Mouse (Mus musculus): ENCODE measurements around the gene Lrrc4b. TPM values are rescaled to one million over a fixed set of nuclear protein-coding genes. Genes with fewer than 3 reads are reported as not detected.

Lrrc4b gene
- polyA plus RNA-seq, 1 experiment from 2014 or later: 2.1 TPM

DNA sequence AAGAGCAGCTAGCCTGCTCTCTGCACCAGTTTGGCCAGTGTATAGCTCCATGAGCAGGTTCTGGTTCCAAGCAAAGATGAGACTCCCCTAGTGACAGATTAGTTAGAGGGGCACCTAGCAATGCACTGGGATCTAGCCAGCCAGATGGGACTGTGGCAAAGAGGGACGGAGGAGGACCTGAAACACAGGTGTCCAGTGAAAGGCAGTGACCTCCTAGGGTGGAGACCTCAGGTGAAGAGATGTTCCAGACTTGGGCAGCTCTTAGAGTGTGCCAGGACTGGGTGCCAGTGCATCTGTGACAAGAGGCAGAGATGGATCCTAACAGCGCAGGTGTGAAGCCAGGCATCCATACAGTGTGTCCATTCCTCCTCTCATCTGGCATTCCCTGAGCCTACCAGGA lies 10.9 kb downstream of the Lrrc4b start:
- no peak overlapping the region for H3K9ac ChIP-seq (replicated peaks; ENCODE audit: low read depth, low read length)
- 61% methylated on average over 2 of the region's 2 CpGs for whole genome bisulfite sequencing
- no peak for ATAC-seq (ENCODE audit: insufficient number of reproducible peaks, insufficient read depth, low FRiP score, low read depth)
- no peaks in the 10 kb centered on the region for H3K36me3 ChIP-seq (ENCODE audit: control insufficient read depth, insufficient read depth, low read length)
- no peak overlapping the region for H3K4me2 ChIP-seq (replicated peaks; ENCODE audit: low read depth, low read length)
- H3K9me3 ChIP-seq (ENCODE audit: control insufficient read depth, low read depth, low read length): no peaks in the 10 kb centered on the region
- H3K4me3 ChIP-seq (ENCODE audit: low read depth, low read length): no peak overlapping the region
- H3K27ac ChIP-seq (ENCODE audit: low read length): no peak overlapping the region
- 0 out of 2 replicates have a peak, but pooled peaks cover 7% of the 10 kb centered on the region for H3K4me1 ChIP-seq (ENCODE audit: control insufficient read depth, insufficient read depth, low read length)
- H3K27me3 ChIP-seq (ENCODE audit: control insufficient read depth, insufficient read depth, low read length): peaks cover 42% of the 10 kb centered on the region

DNA sequence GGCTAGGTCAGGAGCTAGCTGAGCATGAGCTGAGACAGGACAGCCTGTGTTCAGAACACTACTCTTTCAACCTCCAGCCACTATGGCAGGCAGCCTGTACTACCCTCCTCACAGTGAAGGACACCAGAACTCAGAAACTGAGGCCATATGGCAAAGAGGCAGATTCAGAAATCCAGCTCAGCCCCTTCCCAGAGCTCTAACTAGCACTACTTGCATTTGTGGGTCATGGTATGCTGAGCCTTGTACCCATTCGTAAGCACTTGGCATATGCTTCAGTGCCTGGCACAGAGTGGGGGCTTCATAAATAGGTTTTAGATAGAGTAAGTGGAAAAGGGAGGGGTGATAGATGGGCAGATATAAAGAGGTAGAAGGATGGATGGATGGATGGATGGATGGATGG lies 11.7 kb downstream of the Lrrc4b start:
- Histone ChIP-seq H3K4me1 (ENCODE audit: control insufficient read depth, insufficient read depth, low read length) (0 out of 2 replicates have a peak, but pooled peaks cover 7% of the 10 kb centered on the region), H3K27ac (ENCODE audit: low read length) (no peak overlapping the region), H3K36me3 (ENCODE audit: control insufficient read depth, insufficient read depth, low read length) (no peaks in the 10 kb centered on the region), H3K9ac (replicated peaks; ENCODE audit: low read depth, low read length) (no peak overlapping the region), H3K9me3 (ENCODE audit: control insufficient read depth, low read depth, low read length) (no peaks in the 10 kb centered on the region), H3K27me3 (ENCODE audit: control insufficient read depth, insufficient read depth, low read length) (peaks cover 50% of the 10 kb centered on the region), H3K4me3 (ENCODE audit: low read depth, low read length) (no peak overlapping the region), H3K4me2 (replicated peaks; ENCODE audit: low read depth, low read length) (no peak overlapping the region)
- ATAC-seq (ENCODE audit: insufficient number of reproducible peaks, insufficient read depth, low FRiP score, low read depth): no peak
- 78% methylated on average over 1 of the region's 1 CpGs for WGBS

- no peaks in the 10 kb centered on the region for H3K9me3 ChIP-seq (ENCODE audit: control insufficient read depth, low read depth, low read length)
- ATAC-seq (ENCODE audit: insufficient number of reproducible peaks, insufficient read depth, low FRiP score, low read depth): no peak
- no peak overlapping the region for H3K9ac ChIP-seq (replicated peaks; ENCODE audit: low read depth, low read length)
- H3K4me1 ChIP-seq (ENCODE audit: control insufficient read depth, insufficient read depth, low read length): 0 out of 2 replicates have a peak, but pooled peaks cover 7% of the 10 kb centered on the region
- H3K4me3 ChIP-seq (ENCODE audit: low read depth, low read length): no peak overlapping the region
- no peak overlapping the region for H3K4me2 ChIP-seq (replicated peaks; ENCODE audit: low read depth, low read length)
- WGBS: 0% methylated on average over 1 of the region's 1 CpGs
- no peak overlapping the region for H3K27ac ChIP-seq (ENCODE audit: low read length)
- H3K27me3 ChIP-seq (ENCODE audit: control insufficient read depth, insufficient read depth, low read length): peaks cover 56% of the 10 kb centered on the region
- H3K36me3 ChIP-seq (ENCODE audit: control insufficient read depth, insufficient read depth, low read length): no peaks in the 10 kb centered on the region
Measured at GRCm38 (mm10) chr7:44441180-44441579, 12.4 kb downstream of the Lrrc4b start.

DNA sequence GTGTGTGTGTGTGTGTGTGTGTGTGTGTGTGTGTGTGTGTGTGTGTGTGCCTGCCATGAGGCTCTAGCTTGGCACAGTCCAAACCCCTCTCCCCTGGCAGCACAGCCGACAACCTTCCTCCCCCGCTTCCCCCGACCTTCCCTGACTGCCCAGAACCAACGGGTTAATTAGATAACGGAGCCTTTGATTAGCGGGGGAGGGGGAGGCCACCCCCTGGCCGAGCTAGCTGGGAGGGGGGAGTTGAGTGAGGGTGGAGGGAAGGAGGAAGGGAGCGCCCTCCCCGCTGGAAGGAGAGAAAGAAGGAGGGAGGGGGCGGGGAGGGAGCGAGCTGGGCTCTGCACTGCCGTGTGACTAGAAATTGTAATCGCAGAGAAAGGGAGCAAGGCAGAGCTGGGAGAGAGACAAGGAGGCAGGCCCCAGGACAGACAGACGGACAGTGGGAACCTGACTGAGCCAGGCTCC lies 12.9 kb downstream of the Lrrc4b start:
- Histone ChIP-seq H3K4me3 (ENCODE audit: low read depth, low read length) (peak overlapping the region; percentile 18), H3K36me3 (ENCODE audit: control insufficient read depth, insufficient read depth, low read length) (no peaks in the 10 kb centered on the region), H3K27me3 (ENCODE audit: control insufficient read depth, insufficient read depth, low read length) (peaks cover 60% of the 10 kb centered on the region), H3K4me1 (ENCODE audit: control insufficient read depth, insufficient read depth, low read length) (0 out of 2 replicates have a peak, but pooled peaks cover 7% of the 10 kb centered on the region), H3K27ac (ENCODE audit: low read length) (no peak overlapping the region), H3K9ac (replicated peaks; ENCODE audit: low read depth, low read length) (no peak overlapping the region), H3K4me2 (replicated peaks; ENCODE audit: low read depth, low read length) (peak overlapping the region; percentile 33), H3K9me3 (ENCODE audit: control insufficient read depth, low read depth, low read length) (no peaks in the 10 kb centered on the region)
- peak; percentile 30; the same call in 1 of the 2 replicates for ATAC-seq (ENCODE audit: insufficient number of reproducible peaks, insufficient read depth, low FRiP score, low read depth)
- 1% methylated on average over 13 of the region's 14 CpGs for WGBS

DNA sequence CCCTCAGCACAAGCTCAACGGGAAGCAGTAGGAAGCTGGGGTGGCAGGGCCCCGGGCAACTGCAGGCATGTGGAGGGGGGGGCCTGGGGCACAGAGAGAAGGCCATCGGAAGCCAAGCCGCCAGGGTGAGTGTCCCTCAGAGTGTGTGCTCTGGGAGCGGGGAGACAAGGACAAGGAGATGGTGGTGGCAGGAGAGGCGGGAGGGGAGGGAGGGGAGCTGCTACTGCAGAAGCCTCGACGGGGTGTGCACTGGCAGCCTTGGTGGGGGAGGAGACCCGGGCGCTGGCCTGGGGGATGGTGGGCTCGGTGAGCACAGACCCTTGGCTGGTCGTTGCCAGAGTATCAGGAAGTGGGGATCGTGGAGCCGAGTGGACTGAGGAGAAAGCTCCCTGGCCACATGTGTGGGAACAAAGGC lies 13.6 kb downstream of the Lrrc4b start:
- no peak for ATAC-seq (ENCODE audit: insufficient number of reproducible peaks, insufficient read depth, low FRiP score, low read depth)
- WGBS: 2% methylated on average over 14 of the region's 14 CpGs
- Histone ChIP-seq H3K27me3 (ENCODE audit: control insufficient read depth, insufficient read depth, low read length) (peaks cover 60% of the 10 kb centered on the region), H3K4me1 (ENCODE audit: control insufficient read depth, insufficient read depth, low read length) (0 out of 2 replicates have a peak, but pooled peaks cover 7% of the 10 kb centered on the region), H3K36me3 (ENCODE audit: control insufficient read depth, insufficient read depth, low read length) (no peaks in the 10 kb centered on the region), H3K9me3 (ENCODE audit: control insufficient read depth, low read depth, low read length) (no peaks in the 10 kb centered on the region), H3K9ac (replicated peaks; ENCODE audit: low read depth, low read length) (no peak overlapping the region; the same call in 1 of the 2 replicates), H3K27ac (ENCODE audit: low read length) (no peak overlapping the region), H3K4me3 (ENCODE audit: low read depth, low read length) (peak overlapping the region; percentile 18), H3K4me2 (replicated peaks; ENCODE audit: low read depth, low read length) (peak overlapping the region; percentile 33)

DNA sequence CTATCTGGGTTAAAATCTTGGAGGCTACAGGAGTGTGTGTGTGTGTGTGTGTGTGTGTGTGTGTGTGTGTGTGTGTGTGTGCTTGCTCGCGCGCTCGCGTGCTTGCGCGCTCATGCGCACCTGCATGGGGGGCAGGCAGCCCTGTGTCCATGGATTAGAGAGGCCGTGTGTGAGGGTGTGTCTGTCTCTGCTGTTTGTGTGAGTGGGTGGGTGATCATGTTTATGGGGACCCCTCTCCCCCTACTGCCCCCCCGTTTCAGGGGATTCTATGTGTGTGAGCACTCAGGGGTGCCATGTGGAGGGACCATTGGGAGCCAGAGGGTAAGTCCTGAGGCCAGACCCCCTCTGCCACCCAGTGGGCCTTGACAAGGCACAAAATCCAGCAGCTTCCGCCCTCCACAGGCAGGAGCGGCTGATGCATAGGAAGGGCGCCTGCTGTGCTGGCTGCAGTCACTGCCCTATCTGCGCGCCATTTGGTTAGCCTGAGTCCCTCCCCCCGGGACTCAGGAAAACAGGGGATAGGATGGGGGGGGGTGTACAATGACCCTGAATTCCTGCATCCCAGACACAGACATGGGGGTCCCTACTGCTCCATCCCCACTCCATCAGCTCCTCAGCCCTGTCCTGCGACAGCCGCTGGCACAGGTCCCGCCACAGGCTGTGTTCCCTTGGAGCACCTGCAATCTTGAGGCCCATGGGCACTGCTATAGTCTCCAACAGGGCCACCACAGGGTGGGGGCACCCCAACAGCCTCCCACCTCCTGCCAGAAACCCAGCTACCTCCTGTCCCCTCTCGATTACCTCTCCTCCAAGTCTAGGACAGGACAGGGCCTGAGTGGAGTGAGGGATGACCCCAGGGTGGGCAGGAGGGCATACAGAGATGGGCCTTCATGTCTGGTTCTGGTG lies 14.7 kb downstream of the Lrrc4b start:
- 14% methylated on average over 20 of the region's 20 CpGs for WGBS
- no peaks in the 10 kb centered on the region for H3K36me3 ChIP-seq (ENCODE audit: control insufficient read depth, insufficient read depth, low read length)
- H3K4me1 ChIP-seq (ENCODE audit: control insufficient read depth, insufficient read depth, low read length): 0 out of 2 replicates have a peak, but pooled peaks cover 7% of the 10 kb centered on the region
- H3K27ac ChIP-seq (ENCODE audit: low read length): no peak overlapping the region
- no peak overlapping the region for H3K9ac ChIP-seq (replicated peaks; ENCODE audit: low read depth, low read length)
- H3K4me3 ChIP-seq (ENCODE audit: low read depth, low read length): peak overlapping the region; percentile 18
- H3K4me2 ChIP-seq (replicated peaks; ENCODE audit: low read depth, low read length): peak overlapping the region; percentile 33; the same call in 1 of the 2 replicates
- no peaks in the 10 kb centered on the region for H3K9me3 ChIP-seq (ENCODE audit: control insufficient read depth, low read depth, low read length)
- peaks cover 54% of the 10 kb centered on the region for H3K27me3 ChIP-seq (ENCODE audit: control insufficient read depth, insufficient read depth, low read length)
- no peak for ATAC-seq (ENCODE audit: insufficient number of reproducible peaks, insufficient read depth, low FRiP score, low read depth)

- H3K27ac ChIP-seq (ENCODE audit: low read length): no peak overlapping the region
- H3K9ac ChIP-seq (replicated peaks; ENCODE audit: low read depth, low read length): no peak overlapping the region
- H3K27me3 ChIP-seq (ENCODE audit: control insufficient read depth, insufficient read depth, low read length): peaks cover 50% of the 10 kb centered on the region
- H3K4me1 ChIP-seq (ENCODE audit: control insufficient read depth, insufficient read depth, low read length): 0 out of 2 replicates have a peak, but pooled peaks cover 7% of the 10 kb centered on the region
- H3K4me3 ChIP-seq (ENCODE audit: low read depth, low read length): no peak overlapping the region
- no peaks in the 10 kb centered on the region for H3K9me3 ChIP-seq (ENCODE audit: control insufficient read depth, low read depth, low read length)
- no peaks in the 10 kb centered on the region for H3K36me3 ChIP-seq (ENCODE audit: control insufficient read depth, insufficient read depth, low read length)
- no peak for ATAC-seq (ENCODE audit: insufficient number of reproducible peaks, insufficient read depth, low FRiP score, low read depth)
- 8% methylated on average over 28 of the region's 29 CpGs for WGBS
- no peak overlapping the region for H3K4me2 ChIP-seq (replicated peaks; ENCODE audit: low read depth, low read length)
Measured at GRCm38 (mm10) chr7:44444886-44445527, 16.2 kb downstream of the Lrrc4b start.

GRCm38 (mm10) chr7:44445528-44445923 lies 16.7 kb downstream of the Lrrc4b start:
- no peak for ATAC-seq (ENCODE audit: insufficient number of reproducible peaks, insufficient read depth, low FRiP score, low read depth)
- H3K4me2 ChIP-seq (replicated peaks; ENCODE audit: low read depth, low read length): no peak overlapping the region
- 0 out of 2 replicates have a peak, but pooled peaks cover 7% of the 10 kb centered on the region for H3K4me1 ChIP-seq (ENCODE audit: control insufficient read depth, insufficient read depth, low read length)
- H3K27ac ChIP-seq (ENCODE audit: low read length): no peak overlapping the region
- H3K9ac ChIP-seq (replicated peaks; ENCODE audit: low read depth, low read length): no peak overlapping the region
- H3K27me3 ChIP-seq (ENCODE audit: control insufficient read depth, insufficient read depth, low read length): peaks cover 50% of the 10 kb centered on the region
- no peak overlapping the region for H3K4me3 ChIP-seq (ENCODE audit: low read depth, low read length)
- 11% methylated on average over 7 of the region's 7 CpGs for WGBS
- no peaks in the 10 kb centered on the region for H3K36me3 ChIP-seq (ENCODE audit: control insufficient read depth, insufficient read depth, low read length)
- no peaks in the 10 kb centered on the region for H3K9me3 ChIP-seq (ENCODE audit: control insufficient read depth, low read depth, low read length)

Data from stomach, embryonic 14.5 days (tissue).